Mouse (Mus musculus) kidney, adult 2 months (tissue): ENCODE measurements around the gene Gm10134. TPM values are rescaled to one million over a fixed set of nuclear protein-coding genes. Genes with fewer than 3 reads are reported as not detected.

Experiments
- DNase-seq: peaks from one replicate; pipeline ENCODE4 v3.0.0; 2021
- H3K27ac ChIP-seq: fragments of 200-500 bp; 2 replicates; pipeline ENCODE4 v1.5.1; 2012; ENCODE audit warnings: low read depth, low read length, control low read depth, inconsistent platforms; ENCODE audit not compliant: insufficient read depth
- H3K27me3 ChIP-seq: fragments of 200-500 bp; replicated peaks from 2 replicates; pipeline ENCODE4 v1.6.1; 2012; ENCODE audit warnings: mild to moderate bottlenecking, moderate library complexity, low read length, inconsistent platforms; ENCODE audit not compliant: control insufficient read depth, insufficient read depth
- H3K36me3 ChIP-seq: fragments of 200-500 bp; 2 replicates; pipeline ENCODE4 v1.6.1; 2012; ENCODE audit warnings: mild to moderate bottlenecking, moderate library complexity, low read length, inconsistent platforms; ENCODE audit not compliant: control insufficient read depth, insufficient read depth
- H3K4me1 ChIP-seq: fragments of 200-500 bp; 2 replicates; pipeline ENCODE4 v1.6.1; 2011; ENCODE audit warnings: low read length; ENCODE audit not compliant: control insufficient read depth, insufficient read depth
- H3K4me3 ChIP-seq: fragments of 200-500 bp; 2 replicates; pipeline ENCODE4 v1.5.1; 2011; ENCODE audit warnings: mild to moderate bottlenecking, low read depth, low read length, control low read depth; ENCODE audit not compliant: insufficient read depth
- CTCF ChIP-seq: fragments of 200-500 bp; conservative IDR thresholded peaks from 2 replicates; pipeline ENCODE4 v1.5.1; 2011; ENCODE audit warnings: low read depth, mild to moderate bottlenecking, control low read depth, low read length, moderate library complexity, mixed read lengths; ENCODE audit not compliant: insufficient read depth, insufficient read length
- POLR2A ChIP-seq: fragments of 200-500 bp; IDR thresholded peaks from one replicate; pipeline ENCODE4 v1.6.1; 2011; ENCODE audit warnings: low read depth, low read length, control low read depth
- WGBS: fragments of 180-500 bp; shearing (Covaris S2); methylation state at CpG from one replicate; pipeline ENCODE4 v1.1.7; 2018; 5-methylcytosine and 5-hydroxymethylcytosine counted together
- polyA plus RNA-seq: library from polyadenylated mRNA; depleted of rRNA; stranded (reverse); fragments of >200 nt; gene quantifications from 2 replicates; pipeline ENCODE4 v1.2.3, GENCODE M21; 2012

Gene Gm10134
- polyA plus RNA-seq, 1 experiment, result 0.33 TPM

- TF ChIP-seq CTCF (no peak), POLR2A (no peak)
- Histone ChIP-seq H3K27me3 (no peaks in the 10 kb centered on the region), H3K27ac (no peak overlapping the region), H3K4me3 (no peak overlapping the region), H3K36me3 (no peaks in the 10 kb centered on the region), H3K4me1 (peaks cover 17% of the 10 kb centered on the region)
- no peak for DNase-seq
- 86% methylated on average over 20 of the region's 20 CpGs for WGBS
These were observed 21.8 kb downstream of the Gm10134 start for GRCm38 (mm10) chr2:28527436-28528353.

GRCm38 (mm10) chr2:28528354-28528730 is 22.4 kb downstream of the Gm10134 start:
- Histone ChIP-seq H3K27me3 (no peaks in the 10 kb centered on the region), H3K4me1 (peaks cover 21% of the 10 kb centered on the region), H3K27ac (no peak overlapping the region), H3K36me3 (no peaks in the 10 kb centered on the region), H3K4me3 (no peak overlapping the region)
- 89% methylated on average over 7 of the region's 7 CpGs for WGBS
- no peak for DNase-seq
- TF ChIP-seq POLR2A, result no peak
- no peak for TF ChIP-seq CTCF

DNA sequence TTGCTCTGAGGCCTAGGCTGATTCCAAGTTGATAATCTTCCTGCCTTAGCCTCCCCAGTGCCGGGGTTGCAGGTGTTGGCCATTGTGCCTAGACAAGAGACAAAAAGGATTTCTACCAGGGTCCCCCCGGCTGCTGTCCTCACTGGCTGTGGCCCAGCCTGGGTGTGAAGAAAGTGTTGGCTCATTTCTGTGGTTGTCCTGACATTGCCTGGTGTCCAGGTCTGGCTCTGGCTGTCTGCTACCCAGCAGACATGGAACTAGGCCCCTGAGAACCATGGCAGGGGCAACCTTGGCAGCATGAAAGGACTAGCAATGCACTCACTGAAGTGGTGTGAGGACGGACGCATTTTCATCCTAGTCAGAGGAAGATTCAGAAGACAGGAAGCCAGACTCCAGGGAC is 24.0 kb downstream of the Gm10134 start:
- H3K27ac ChIP-seq, result no peak overlapping the region
- H3K27me3 ChIP-seq, result no peaks in the 10 kb centered on the region
- no peak for DNase-seq
- H3K36me3 ChIP-seq, result no peaks in the 10 kb centered on the region
- H3K4me1 ChIP-seq, result peaks cover 15% of the 10 kb centered on the region
- no peak overlapping the region for H3K4me3 ChIP-seq
- 79% methylated on average over 4 of the region's 4 CpGs for WGBS
- TF ChIP-seq CTCF (no peak), POLR2A (no peak)

GRCm38 (mm10) chr2:28530311-28530710 is 24.4 kb downstream of the Gm10134 start:
- Histone ChIP-seq H3K4me3 (no peak overlapping the region), H3K36me3 (no peaks in the 10 kb centered on the region), H3K4me1 (peaks cover 11% of the 10 kb centered on the region), H3K27ac (no peak overlapping the region), H3K27me3 (no peaks in the 10 kb centered on the region)
- TF ChIP-seq POLR2A, result no peak
- TF ChIP-seq CTCF, result no peak
- DNase-seq, result no peak
- WGBS, result 68% methylated on average over 7 of the region's 7 CpGs

DNA sequence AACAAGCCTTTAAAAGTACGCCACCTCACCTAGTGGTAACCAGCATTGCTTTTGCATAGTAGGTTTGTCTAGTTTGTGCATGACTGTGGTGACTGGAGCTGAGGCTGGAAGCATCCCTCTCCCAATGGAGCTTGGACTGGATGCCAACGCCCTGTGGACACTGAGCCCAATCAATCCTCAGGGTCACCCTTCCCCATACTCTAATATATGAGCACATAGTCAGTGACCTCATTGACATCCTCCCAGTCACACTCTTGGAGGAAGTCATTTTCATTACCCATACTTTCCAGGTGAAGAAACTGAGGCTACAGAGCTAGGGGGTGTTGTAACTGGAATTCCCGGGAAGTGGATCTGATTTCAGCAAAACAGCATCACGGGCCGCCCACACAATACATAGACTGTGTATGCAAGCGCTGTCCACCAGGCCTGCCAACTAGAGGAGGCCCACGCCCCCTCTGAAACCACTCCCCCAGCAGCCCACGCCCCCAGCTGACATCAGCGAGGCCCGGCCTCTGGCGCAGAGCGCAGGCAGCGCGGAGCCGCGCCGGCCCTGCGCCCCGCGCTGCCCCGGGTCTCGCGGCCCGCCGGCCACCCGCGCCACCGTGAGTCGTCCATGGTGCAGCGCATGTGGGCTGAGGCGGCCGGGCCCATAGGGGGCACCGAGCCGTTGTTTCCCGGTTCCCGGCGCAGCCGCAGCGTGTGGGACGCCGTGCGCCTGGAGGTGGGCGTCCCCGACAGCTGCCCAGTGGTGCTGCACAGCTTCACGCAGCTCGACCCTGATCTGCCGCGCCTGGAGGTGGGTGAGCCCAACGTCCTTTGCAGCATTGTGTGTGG is 27.3 kb downstream of the Gm10134 start:
- TF ChIP-seq POLR2A (no peak), CTCF (no peak; the same call in 1 of the 2 replicates)
- 4% methylated on average over 49 of the region's 49 CpGs for WGBS
- peak; percentile 91 for DNase-seq
- H3K36me3 ChIP-seq, result no peaks in the 10 kb centered on the region
- H3K27ac ChIP-seq, result no peak overlapping the region
- peaks cover 4% of the 10 kb centered on the region; the same call in 1 of the 2 replicates for H3K4me1 ChIP-seq
- no peaks in the 10 kb centered on the region for H3K27me3 ChIP-seq
- H3K4me3 ChIP-seq, result peak overlapping the region; percentile 71

DNA sequence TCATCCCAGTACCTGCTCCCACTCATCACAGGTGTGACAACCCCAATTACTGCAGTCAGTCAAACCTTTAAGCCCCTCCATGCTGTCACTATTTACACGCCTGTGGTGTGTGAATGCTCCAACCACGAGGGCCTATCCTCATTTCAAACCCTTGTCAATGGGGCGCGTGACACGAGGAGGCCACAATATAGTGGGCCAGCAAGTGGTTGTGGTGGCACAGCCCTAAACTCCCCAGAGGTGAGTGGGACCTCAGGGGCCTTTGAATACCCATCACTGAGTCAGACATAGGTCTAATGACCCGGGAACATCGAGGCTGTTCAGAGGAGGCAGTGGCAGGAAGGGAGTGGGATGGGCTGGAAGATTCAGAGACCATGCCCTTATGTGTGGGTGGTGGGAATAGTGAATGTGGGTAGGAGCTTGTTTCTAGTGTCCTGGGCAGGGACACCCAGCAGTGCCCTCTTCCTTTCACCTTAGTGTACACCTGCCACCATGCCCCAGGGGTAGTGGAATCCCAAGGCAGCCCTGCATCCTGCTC is 28.1 kb downstream of the Gm10134 start:
- H3K36me3 ChIP-seq, result no peaks in the 10 kb centered on the region
- peak overlapping the region; percentile 71 for H3K4me3 ChIP-seq
- H3K27ac ChIP-seq, result 0 out of 2 replicates have a peak overlapping the region, but pooled peaks have one; percentile 52
- no peak for DNase-seq
- no peaks in the 10 kb centered on the region for H3K27me3 ChIP-seq
- TF ChIP-seq CTCF (no peak), POLR2A (no peak)
- H3K4me1 ChIP-seq, result peaks cover 6% of the 10 kb centered on the region; the same call in 1 of the 2 replicates
- 65% methylated on average over 7 of the region's 7 CpGs for WGBS
